Mouse (Mus musculus) CD4-positive naive resting alpha-beta T cell, adult 57 days (primary cell): ENCODE data around the gene Ccdc134. TPM values are rescaled to one million over a fixed set of nuclear protein-coding genes. Genes with fewer than 3 reads are reported as not detected.

Experiments
- total RNA-seq: library from RNA; stranded (reverse); gene quantifications from one replicate; pipeline ENCODE4 v1.2.4, GENCODE M21; 2023

Ccdc134 gene
- 36.7 TPM for total RNA-seq

DNA sequence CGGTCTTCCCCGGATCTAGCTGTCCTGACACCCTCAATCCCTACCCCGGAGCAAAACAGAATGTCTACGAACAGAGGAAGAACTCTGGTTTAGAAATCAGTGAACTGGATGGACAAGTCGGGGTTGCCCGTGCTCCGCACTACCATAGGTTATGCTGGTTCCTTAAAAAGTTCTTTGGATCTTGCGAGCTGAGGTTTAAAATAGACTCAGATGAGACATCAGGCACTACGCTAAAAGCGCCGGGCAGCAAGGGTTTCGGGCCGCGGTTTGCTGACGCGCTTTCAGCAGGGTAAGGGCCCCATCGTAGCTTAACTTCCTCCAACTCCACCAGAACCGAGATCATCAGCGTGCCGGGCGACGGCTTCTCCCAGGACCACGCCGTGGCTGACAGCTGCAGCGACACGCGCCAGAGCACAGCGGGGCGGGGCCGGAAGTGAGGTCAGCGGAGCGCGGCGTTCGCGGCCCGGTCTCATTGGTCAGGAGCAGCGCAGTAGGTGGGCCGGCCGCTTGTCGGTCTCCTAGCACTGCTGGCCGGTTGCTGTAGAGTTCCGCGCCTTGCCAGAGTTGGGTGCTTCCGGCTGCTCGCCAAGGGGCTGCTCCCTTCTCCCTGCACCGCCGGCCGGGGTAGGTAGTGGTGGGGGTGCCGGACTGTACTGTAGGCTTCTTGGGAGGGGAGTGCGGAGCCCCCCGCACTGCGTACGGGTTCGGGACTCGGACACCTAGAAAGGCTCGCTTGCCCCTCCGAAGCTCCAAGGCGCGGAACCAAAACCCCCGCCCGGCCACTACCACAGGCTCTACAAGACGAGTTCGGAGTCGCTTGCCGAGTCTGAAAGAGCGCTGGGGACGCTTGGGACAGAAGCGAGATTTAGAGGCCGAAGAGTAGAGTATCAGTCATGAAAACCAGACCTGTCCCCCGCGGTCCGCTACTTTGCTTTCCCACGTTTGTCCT, at the start of gene Ccdc134:
Gene Ccdc134 (plus strand): TSS at position 497 of the 949 bp plus-strand sequence.

DNA sequence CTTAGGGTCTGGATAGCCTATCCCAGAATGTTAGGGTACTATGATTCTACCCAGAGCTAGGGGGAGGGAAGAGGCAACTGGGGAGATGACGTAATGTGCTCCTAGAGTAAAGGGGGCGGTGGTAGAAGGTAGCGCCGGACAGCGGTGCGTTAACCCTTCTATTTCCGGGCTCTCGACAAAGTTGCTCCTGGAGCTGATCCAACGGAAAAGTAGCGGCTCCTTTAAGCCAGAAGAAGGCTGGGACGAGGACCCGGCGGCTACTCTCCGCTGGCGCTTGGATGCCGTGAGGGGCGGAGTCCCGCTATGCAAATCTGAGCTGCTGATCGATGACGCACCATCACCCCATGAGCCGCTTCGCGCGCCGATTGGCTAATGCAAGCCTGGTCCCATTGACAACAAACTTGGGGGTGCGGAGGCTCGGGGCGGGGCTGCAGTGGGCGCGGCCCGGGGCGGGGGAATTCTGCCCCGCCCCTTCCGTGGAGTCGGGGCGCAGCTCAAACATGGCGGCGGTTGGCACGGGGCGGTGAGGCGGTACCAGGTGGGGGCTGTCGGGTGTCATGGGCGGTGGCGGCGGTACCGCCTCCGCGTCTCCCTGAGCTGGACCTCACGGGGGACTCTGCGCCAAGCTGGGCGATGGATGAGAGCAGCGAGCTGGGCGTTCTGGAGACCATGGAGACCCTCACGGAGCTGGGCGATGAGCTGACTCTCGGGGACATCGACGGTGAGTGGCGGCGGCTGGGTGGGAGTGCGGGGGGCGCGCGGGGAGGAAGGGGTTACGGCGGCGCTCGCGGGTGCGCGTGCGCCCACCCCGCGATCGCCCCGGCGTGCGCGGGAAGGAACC, 19.3 kb downstream of the Ccdc134 start, which contains the start of gene Srebf2:
Gene Srebf2 (plus strand): TSS at position 412 of the 841 bp plus-strand sequence.

Other genes with a start within 250 kb of the Ccdc134 start
- gene Polr3h, start 201.7 kb upstream of the Ccdc134 start, total RNA-seq = 12.4 TPM
- not detected for gene Csdc2, start 191.2 kb upstream of the Ccdc134 start, total RNA-seq
- gene Pmm1, start 167.0 kb upstream of the Ccdc134 start, total RNA-seq = 19.6 TPM
- not detected for gene 1700029P11Rik, start 147.4 kb upstream of the Ccdc134 start, total RNA-seq
- 35.7 TPM for gene Xrcc6, start 140.1 kb upstream of the Ccdc134 start, total RNA-seq
- 23.9 TPM for gene Desi1, start 94.1 kb upstream of the Ccdc134 start, total RNA-seq
- gene Snu13, start 80.3 kb upstream of the Ccdc134 start, total RNA-seq = 93.2 TPM
- gene 4930407I10Rik, start 68.8 kb upstream of the Ccdc134 start, total RNA-seq = not detected
- gene Mei1, start 57.9 kb upstream of the Ccdc134 start, total RNA-seq = not detected
- gene Srebf2, start 19.3 kb downstream of the Ccdc134 start, total RNA-seq = 211 TPM
- not detected for gene Shisa8, start 84.9 kb downstream of the Ccdc134 start, total RNA-seq
- 9.7 TPM for gene Tnfrsf13c, start 96.4 kb downstream of the Ccdc134 start, total RNA-seq
- gene Cenpm, start 116.8 kb downstream of the Ccdc134 start, total RNA-seq = not detected
- not detected for gene 1500009C09Rik, start 124.5 kb downstream of the Ccdc134 start, total RNA-seq
- gene Sept3, start 147.0 kb downstream of the Ccdc134 start, total RNA-seq = not detected
- gene Wbp2nl, start 171.0 kb downstream of the Ccdc134 start, total RNA-seq = not detected
- 56.1 TPM for gene Naga, start 211.0 kb downstream of the Ccdc134 start, total RNA-seq
- 0.27 TPM for gene Pheta2, start 211.0 kb downstream of the Ccdc134 start, total RNA-seq
- gene Smdt1, start 211.0 kb downstream of the Ccdc134 start, total RNA-seq = 91.4 TPM
- gene Ndufa6, start 226.4 kb downstream of the Ccdc134 start, total RNA-seq = 113 TPM